Mouse (Mus musculus) activated CD4-positive, CD25-positive, alpha-beta regulatory T cell, adult 4 months (primary cell): ENCODE measurements around the gene Synm. TPM values are rescaled to one million over a fixed set of nuclear protein-coding genes. Genes with fewer than 3 reads are reported as not detected.

Source experiments
- ATAC-seq: one replicate; pipeline ENCODE4 v1.8.0; 2017
- polyA plus RNA-seq, 2 experiments: library from polyadenylated mRNA; unstranded; fragments of 100-300 nt; shearing (Covaris generic); gene quantifications; one replicate each; pipeline ENCODE4 v1.2.1; 2017

The Synm gene
- not detected for polyA plus RNA-seq

GRCm38 (mm10) chr7:67759629-67759995 lies at the start of gene Synm:
Gene Synm (minus strand): TSS chr7:67759742.
- ATAC-seq, result peak; percentile 28

- ATAC-seq, result no peak
These were observed 44.3 kb upstream of the Synm start for GRCm38 (mm10) chr7:67803857-67804215.

GRCm38 (mm10) chr7:67803015-67803856 lies 43.7 kb upstream of the Synm start:
- ATAC-seq, result peak; percentile 76

GRCm38 (mm10) chr7:67801022-67801421 lies 41.5 kb upstream of the Synm start:
- ATAC-seq, result no peak

- ATAC-seq, result no peak
These were observed 41.0 kb upstream of the Synm start for GRCm38 (mm10) chr7:67800547-67800946.

GRCm38 (mm10) chr7:67798476-67798875 lies 38.9 kb upstream of the Synm start:
- ATAC-seq, result no peak

GRCm38 (mm10) chr7:67797065-67797464 lies 37.5 kb upstream of the Synm start:
- no peak for ATAC-seq

- no peak for ATAC-seq
These were observed 33.9 kb upstream of the Synm start for GRCm38 (mm10) chr7:67793449-67793848.

- no peak for ATAC-seq
These were observed 31.7 kb upstream of the Synm start for GRCm38 (mm10) chr7:67791256-67791655.

GRCm38 (mm10) chr7:67788713-67789112 lies 29.2 kb upstream of the Synm start:
- no peak for ATAC-seq

GRCm38 (mm10) chr7:67787861-67788260 lies 28.3 kb upstream of the Synm start:
- no peak for ATAC-seq

GRCm38 (mm10) chr7:67776636-67777305 lies 17.2 kb upstream of the Synm start:
- ATAC-seq, result no peak

GRCm38 (mm10) chr7:67775623-67776022 lies 16.1 kb upstream of the Synm start:
- no peak for ATAC-seq

- ATAC-seq, result no peak
These were observed 12.7 kb upstream of the Synm start for GRCm38 (mm10) chr7:67772231-67772630.

- no peak for ATAC-seq
These were observed 9.9 kb upstream of the Synm start for GRCm38 (mm10) chr7:67769487-67769886.

GRCm38 (mm10) chr7:67768125-67768524 lies 8.6 kb upstream of the Synm start:
- ATAC-seq, result no peak

- no peak for ATAC-seq
These were observed 4.1 kb upstream of the Synm start for GRCm38 (mm10) chr7:67763625-67764024.

GRCm38 (mm10) chr7:67758858-67759628 lies 499 bp downstream of the Synm start:
- ATAC-seq, result no peak

- ATAC-seq, result no peak
These were observed 1.1 kb downstream of the Synm start for GRCm38 (mm10) chr7:67758506-67758857.

GRCm38 (mm10) chr7:67756636-67757035 lies 2.9 kb downstream of the Synm start:
- ATAC-seq, result no peak

GRCm38 (mm10) chr7:67755366-67755765 lies 4.2 kb downstream of the Synm start:
- no peak for ATAC-seq

GRCm38 (mm10) chr7:67754606-67755005 lies 4.9 kb downstream of the Synm start:
- ATAC-seq, result no peak

- ATAC-seq, result no peak
These were observed 9.9 kb downstream of the Synm start for GRCm38 (mm10) chr7:67749441-67750239.
